Mouse (Mus musculus) liver, embryonic 12.5 days (tissue): ENCODE data around the gene Twf1. TPM values are rescaled to one million over a fixed set of nuclear protein-coding genes. Genes with fewer than 3 reads are reported as not detected.

Experiments used
- ATAC-seq: fragments of 200-750 bp; cut with Nextera tagmentation; 2 replicates; pipeline ENCODE4 v1.8.0; 2017; ENCODE audit warnings: moderate number of reproducible peaks, mild to moderate bottlenecking, moderate library complexity
- H3K27ac ChIP-seq: fragments of 300-500 bp; sonication (generic); 2 replicates; pipeline ENCODE4 v1.5.1; 2016; ENCODE audit warnings: mild to moderate bottlenecking
- H3K27me3 ChIP-seq: fragments of 300-500 bp; sonication (generic); replicated peaks from 2 replicates; pipeline ENCODE4 v1.6.1; 2016; ENCODE audit warnings: mild to moderate bottlenecking, moderate library complexity
- H3K36me3 ChIP-seq: fragments of 300-500 bp; sonication (generic); 2 replicates; pipeline ENCODE4 v1.6.1; 2016; ENCODE audit warnings: mild to moderate bottlenecking, moderate library complexity
- H3K4me1 ChIP-seq: fragments of 300-500 bp; sonication (generic); 2 replicates; pipeline ENCODE4 v1.6.1; 2016
- H3K4me2 ChIP-seq: fragments of 300-500 bp; sonication (generic); 2 replicates; pipeline ENCODE4 v1.6.1; 2016; ENCODE audit warnings: mild to moderate bottlenecking, moderate library complexity
- H3K4me3 ChIP-seq: fragments of 300-500 bp; sonication (generic); 2 replicates; pipeline ENCODE4 v1.5.1; 2016; ENCODE audit warnings: mild to moderate bottlenecking, moderate library complexity
- H3K9ac ChIP-seq: fragments of 300-500 bp; sonication (generic); 2 replicates; pipeline ENCODE4 v1.6.1; 2016; ENCODE audit warnings: mild to moderate bottlenecking, moderate library complexity
- H3K9me3 ChIP-seq: fragments of 300-500 bp; sonication (generic); replicated peaks from 2 replicates; pipeline ENCODE4 v1.6.1; 2016; ENCODE audit warnings: mild to moderate bottlenecking, moderate library complexity
- WGBS: fragments of 180-500 bp; shearing (Covaris S2); methylation state at CpG from one replicate; pipeline ENCODE4 v1.1.7; 2016; ENCODE audit not compliant: insufficient replicate concordance; 5-methylcytosine and 5-hydroxymethylcytosine counted together
- polyA plus RNA-seq: library from polyadenylated mRNA; unstranded; fragments of >200 nt; fragmentation: Nextera tagmentation; extraction: Ambion mirVana; gene quantifications from 2 replicates; pipeline ENCODE4 v1.2.1, GENCODE M21; 2016

Twf1 gene
- polyA plus RNA-seq, 1 experiment from 2014 or later, result 31.4 TPM

- 73% methylated on average over 10 of the region's 10 CpGs for WGBS
- H3K27ac ChIP-seq, result no peak overlapping the region
- no peaks in the 10 kb centered on the region for H3K36me3 ChIP-seq
- H3K4me1 ChIP-seq, result peaks cover 6% of the 10 kb centered on the region; the same call in 1 of the 2 replicates
- ATAC-seq, result no peak
- no peaks in the 10 kb centered on the region for H3K27me3 ChIP-seq
- no peak overlapping the region for H3K9ac ChIP-seq
- H3K4me3 ChIP-seq, result no peak overlapping the region
- no peaks in the 10 kb centered on the region for H3K9me3 ChIP-seq
- no peak overlapping the region for H3K4me2 ChIP-seq
Observed at GRCm38 (mm10) chr15:94568496-94569182, 21.1 kb downstream of the Twf1 start.

DNA sequence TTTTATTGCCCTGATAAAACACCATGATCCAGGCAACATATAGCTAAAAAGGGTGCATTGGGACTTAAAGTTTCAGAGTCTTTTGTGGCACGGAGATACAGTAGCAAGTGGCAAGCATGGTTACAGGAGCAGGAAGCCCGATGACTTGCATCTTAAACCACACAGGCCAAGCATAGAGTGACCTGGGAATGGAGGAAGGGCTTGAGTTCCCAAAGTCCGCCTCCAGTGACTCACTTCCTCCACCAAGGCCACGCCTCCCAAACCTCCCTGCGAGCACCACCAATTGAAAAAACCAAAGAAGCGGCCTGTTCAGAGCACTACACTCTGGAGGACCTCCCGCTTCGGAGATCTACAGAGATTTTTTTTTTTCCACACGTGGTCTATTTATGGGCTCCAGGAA is 23.8 kb downstream of the Twf1 start:
- no peak overlapping the region for H3K27ac ChIP-seq
- no peaks in the 10 kb centered on the region for H3K9me3 ChIP-seq
- no peak overlapping the region for H3K9ac ChIP-seq
- 0 out of 2 replicates have a peak, but pooled peaks have one; percentile 65 for ATAC-seq
- no peak overlapping the region for H3K4me2 ChIP-seq
- no peaks in the 10 kb centered on the region; the same call in 1 of the 2 replicates for H3K36me3 ChIP-seq
- no peak overlapping the region for H3K4me3 ChIP-seq
- WGBS, result 54% methylated on average over 9 of the region's 9 CpGs
- peaks cover 6% of the 10 kb centered on the region; the same call in 1 of the 2 replicates for H3K4me1 ChIP-seq
- H3K27me3 ChIP-seq, result no peaks in the 10 kb centered on the region

DNA sequence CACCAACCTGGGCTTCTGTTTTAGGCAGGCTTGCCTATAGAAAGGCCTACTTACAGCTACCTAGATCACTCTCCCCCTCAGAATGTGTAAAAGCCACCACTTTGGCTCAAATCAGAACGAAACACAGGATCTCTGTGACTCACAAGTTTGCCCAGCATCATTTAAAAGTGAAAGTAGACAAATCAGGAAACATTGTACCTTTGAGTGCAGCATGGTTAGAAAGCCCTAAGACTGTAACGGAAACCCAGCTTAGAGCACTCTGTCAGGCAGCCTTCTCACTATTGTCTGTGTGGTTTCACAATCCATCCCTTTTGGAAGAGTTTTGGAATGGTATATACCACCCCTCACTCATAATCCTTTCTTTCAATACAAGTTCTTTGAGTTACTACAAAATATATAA is 24.8 kb downstream of the Twf1 start:
- H3K27me3 ChIP-seq, result no peaks in the 10 kb centered on the region
- 71% methylated on average over 2 of the region's 2 CpGs for WGBS
- no peaks in the 10 kb centered on the region; the same call in 1 of the 2 replicates for H3K36me3 ChIP-seq
- no peaks in the 10 kb centered on the region for H3K9me3 ChIP-seq
- H3K4me2 ChIP-seq, result no peak overlapping the region
- H3K27ac ChIP-seq, result no peak overlapping the region
- no peak overlapping the region for H3K4me3 ChIP-seq
- H3K4me1 ChIP-seq, result no peaks in the 10 kb centered on the region; the same call in 1 of the 2 replicates
- H3K9ac ChIP-seq, result no peak overlapping the region
- no peak for ATAC-seq

- Histone ChIP-seq H3K4me2 (no peak overlapping the region), H3K9me3 (no peaks in the 10 kb centered on the region), H3K4me3 (no peak overlapping the region), H3K9ac (no peak overlapping the region), H3K27ac (no peak overlapping the region), H3K4me1 (no peaks in the 10 kb centered on the region), H3K36me3 (peaks cover 3% of the 10 kb centered on the region; the same call in 1 of the 2 replicates), H3K27me3 (no peaks in the 10 kb centered on the region)
- ATAC-seq, result no peak
- WGBS, result 64% methylated on average over 17 of the region's 17 CpGs
Observed at GRCm38 (mm10) chr15:94558895-94559656, 30.6 kb downstream of the Twf1 start.

GRCm38 (mm10) chr15:94557442-94557841 is 32.2 kb downstream of the Twf1 start:
- Histone ChIP-seq H3K4me2 (no peak overlapping the region), H3K4me3 (no peak overlapping the region), H3K9ac (no peak overlapping the region), H3K27me3 (no peaks in the 10 kb centered on the region), H3K4me1 (no peaks in the 10 kb centered on the region), H3K36me3 (peaks cover 12% of the 10 kb centered on the region; the same call in 1 of the 2 replicates), H3K27ac (no peak overlapping the region), H3K9me3 (no peaks in the 10 kb centered on the region)
- WGBS, result 27% methylated on average over 7 of the region's 7 CpGs
- ATAC-seq, result peak; percentile 61; the same call in 1 of the 2 replicates

- 88% methylated on average over 9 of the region's 9 CpGs for WGBS
Observed at GRCm38 (mm10) chr15:94553536-94553935, 36.2 kb downstream of the Twf1 start.

GRCm38 (mm10) chr15:94544844-94545243 is 44.8 kb downstream of the Twf1 start:
- no peak overlapping the region for H3K9ac ChIP-seq
- no peak overlapping the region for H3K27ac ChIP-seq
- no peak overlapping the region for H3K4me2 ChIP-seq
- whole genome bisulfite sequencing, result 64% methylated on average over 4 of the region's 4 CpGs
- ATAC-seq, result no peak
- peaks cover 6% of the 10 kb centered on the region; the same call in 1 of the 2 replicates for H3K36me3 ChIP-seq
- no peaks in the 10 kb centered on the region for H3K27me3 ChIP-seq
- peaks cover 18% of the 10 kb centered on the region for H3K4me1 ChIP-seq
- no peaks in the 10 kb centered on the region for H3K9me3 ChIP-seq
- no peak overlapping the region for H3K4me3 ChIP-seq

More at GRCm38 (mm10) chr15:94553536-94553935, 36.2 kb downstream of the Twf1 start:
- H3K4me2 ChIP-seq, result no peak overlapping the region
- ATAC-seq, result no peak
- H3K9ac ChIP-seq, result no peak overlapping the region
- no peaks in the 10 kb centered on the region for H3K9me3 ChIP-seq
- H3K36me3 ChIP-seq, result peaks cover 30% of the 10 kb centered on the region
- H3K4me3 ChIP-seq, result no peak overlapping the region
- H3K4me1 ChIP-seq, result no peaks in the 10 kb centered on the region
- no peaks in the 10 kb centered on the region for H3K27me3 ChIP-seq
- no peak overlapping the region for H3K27ac ChIP-seq

- ATAC-seq, result no peak
- Histone ChIP-seq H3K4me1 (peaks cover 18% of the 10 kb centered on the region), H3K9me3 (no peaks in the 10 kb centered on the region), H3K9ac (peak overlapping the region; percentile 76), H3K4me3 (peak overlapping the region; percentile 81), H3K27me3 (no peaks in the 10 kb centered on the region), H3K36me3 (peaks cover 5% of the 10 kb centered on the region; the same call in 1 of the 2 replicates), H3K27ac (peak overlapping the region; percentile 72), H3K4me2 (peak overlapping the region; percentile 88)
- 30% methylated on average over 9 of the region's 9 CpGs for WGBS
Observed at GRCm38 (mm10) chr15:94544052-94544636, 45.5 kb downstream of the Twf1 start.

DNA sequence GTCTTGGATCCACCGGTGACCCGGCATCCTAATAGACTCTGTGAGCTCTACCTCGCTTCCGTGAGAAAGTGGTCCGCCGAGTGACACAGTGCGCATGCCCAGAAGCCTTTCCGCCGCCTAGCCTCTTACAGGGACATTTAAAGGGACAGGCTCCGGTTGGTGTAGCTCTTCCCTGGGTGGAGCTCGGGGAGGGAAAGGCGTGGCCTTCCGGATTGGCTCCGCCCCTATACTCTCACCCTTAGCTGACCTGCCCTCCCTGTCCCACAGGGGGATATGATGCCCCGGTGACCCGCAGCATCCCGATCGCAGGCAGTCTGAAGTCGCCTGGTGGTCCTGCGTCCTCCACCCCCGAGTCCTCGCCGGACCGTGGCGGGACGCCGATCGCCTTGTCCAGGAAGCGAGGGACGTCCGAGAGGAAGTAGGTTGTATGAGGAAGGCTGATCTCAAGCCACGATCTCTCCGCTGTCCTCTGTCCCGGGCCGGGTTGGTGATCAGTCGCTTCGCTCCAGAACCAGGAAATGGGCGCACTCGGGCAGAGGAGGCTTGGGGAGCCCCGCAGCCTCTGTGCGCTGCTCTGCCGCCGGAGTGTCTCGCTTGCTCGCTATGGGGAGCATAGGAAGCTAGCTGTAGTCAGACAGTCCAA is 46.2 kb downstream of the Twf1 start, which contains the start of the genes Pus7l and Irak4:
TSS of gene Pus7l (minus strand) at position 139 of the 643 bp plus-strand sequence.
TSS of gene Irak4 (plus strand) at position 235 of the 643 bp plus-strand sequence.
- WGBS, result under 1% methylated on average over 45 of the region's 45 CpGs
- Histone ChIP-seq H3K27ac (peak within 1 kb of the TSS; percentile 72), H3K9me3 (no peaks in the 10 kb centered on the region), H3K27me3 (no peaks in the 10 kb centered on the region), H3K4me2 (peak within 1 kb of the TSS; percentile 88), H3K4me3 (peak within 1 kb of the TSS; percentile 81), H3K4me1 (peaks cover 18% of the 10 kb centered on the region), H3K9ac (peak within 1 kb of the TSS; percentile 76), H3K36me3 (peaks cover 6% of the 10 kb centered on the region)
- peak; percentile 99 for ATAC-seq

- 7% methylated on average over 20 of the region's 22 CpGs for WGBS
- ATAC-seq, result peak; percentile 81
- H3K4me2 ChIP-seq, result peak overlapping the region; percentile 88
- no peaks in the 10 kb centered on the region for H3K27me3 ChIP-seq
- H3K9ac ChIP-seq, result peak overlapping the region; percentile 76
- H3K4me1 ChIP-seq, result peaks cover 18% of the 10 kb centered on the region
- no peaks in the 10 kb centered on the region for H3K9me3 ChIP-seq
- peak overlapping the region; percentile 54; the same call in 1 of the 2 replicates for H3K27ac ChIP-seq
- H3K36me3 ChIP-seq, result peaks cover 11% of the 10 kb centered on the region
- H3K4me3 ChIP-seq, result peak overlapping the region; percentile 81
Observed at GRCm38 (mm10) chr15:94542567-94543408, 46.9 kb downstream of the Twf1 start.

DNA sequence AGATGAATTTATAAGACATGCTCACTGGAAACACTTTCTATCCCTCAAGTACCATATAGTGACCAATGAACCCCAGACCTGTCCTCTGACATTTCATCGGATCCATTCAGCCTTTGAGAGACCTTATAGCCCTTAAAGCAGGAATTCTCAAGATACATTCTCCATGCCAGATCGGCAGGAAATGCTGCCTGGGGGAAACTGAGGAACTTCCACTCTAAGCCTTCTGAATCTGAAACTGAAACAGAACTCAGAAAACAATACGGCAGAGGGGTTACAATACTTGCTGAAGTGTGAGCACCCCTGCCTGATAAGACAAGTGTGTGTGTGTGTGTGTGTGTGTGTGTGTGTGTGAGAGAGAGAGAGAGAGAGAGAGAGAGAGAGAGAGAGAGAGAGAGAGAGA is 50.4 kb downstream of the Twf1 start:
- Histone ChIP-seq H3K4me2 (no peak overlapping the region), H3K4me1 (peaks cover 13% of the 10 kb centered on the region), H3K9me3 (no peaks in the 10 kb centered on the region), H3K27me3 (no peaks in the 10 kb centered on the region), H3K4me3 (no peak overlapping the region), H3K27ac (no peak overlapping the region), H3K36me3 (peaks cover 11% of the 10 kb centered on the region), H3K9ac (no peak overlapping the region)
- WGBS, result 80% methylated on average over 3 of the region's 3 CpGs
- no peak for ATAC-seq
